Mouse (Mus musculus): Measurements from ENCODE around the gene Wtap.

GRCm38 (mm10) chr17:12996345-12996744, 2.4 kb upstream of the Wtap start:
- TF ChIP-seq CTCF (IDR thresholded peaks at IDR 0.05; ENCODE audit: insufficient read depth, low read length) (peak; percentile 20; the same call in 1 of the 2 replicates), POLR2A (IDR thresholded peaks at IDR 0.05; ENCODE audit: borderline replicate concordance, extremely low read depth, low read depth, low read length) (no peak)
